Mouse (Mus musculus) hindbrain, postnatal 0 days (tissue): Measurements from ENCODE around the gene Sorbs1. TPM values are rescaled to one million over a fixed set of nuclear protein-coding genes. Genes with fewer than 3 reads are reported as not detected.

Experiments
- ATAC-seq: fragments of 200-750 bp; cut with Nextera tagmentation; 2 replicates; pipeline ENCODE4 v1.8.0; 2017; ENCODE audit warnings: mild to moderate bottlenecking, moderate TSS enrichment, moderate library complexity
- DNase-seq: peaks from one replicate; pipeline ENCODE4 v3.0.0-alpha.2; 2015; ENCODE audit warnings: low spot score
- H3K27ac ChIP-seq: fragments of 300-500 bp; sonication (generic); 2 replicates; pipeline ENCODE4 v1.5.1; 2014; ENCODE audit warnings: mild to moderate bottlenecking
- H3K27me3 ChIP-seq: fragments of 300-500 bp; sonication (generic); 2 replicates; pipeline ENCODE4 v1.6.1; 2014; ENCODE audit warnings: low read length, mixed read lengths; ENCODE audit not compliant: insufficient read depth
- H3K36me3 ChIP-seq: fragments of 300-500 bp; sonication (generic); 2 replicates; pipeline ENCODE4 v1.6.1; 2014; ENCODE audit warnings: low read length, mixed read lengths; ENCODE audit not compliant: insufficient read depth
- H3K4me1 ChIP-seq: fragments of 300-500 bp; sonication (generic); 2 replicates; pipeline ENCODE4 v1.6.1; 2014; ENCODE audit warnings: antibody characterized with exemption, low read length, mixed read lengths; ENCODE audit not compliant: insufficient read depth
- H3K4me2 ChIP-seq: fragments of 300-500 bp; sonication (generic); 2 replicates; pipeline ENCODE4 v1.6.1; 2014; ENCODE audit warnings: low read depth, mild to moderate bottlenecking, low read length, moderate library complexity, mixed read lengths
- H3K4me3 ChIP-seq: fragments of 300-500 bp; sonication (generic); 2 replicates; pipeline ENCODE4 v1.5.1; 2014; ENCODE audit warnings: low read length
- H3K9ac ChIP-seq: fragments of 300-500 bp; sonication (generic); replicated peaks from 2 replicates; pipeline ENCODE4 v1.6.1; 2014; ENCODE audit warnings: mild to moderate bottlenecking, low read length, moderate library complexity, mixed read lengths
- H3K9me3 ChIP-seq: fragments of 300-500 bp; sonication (generic); 2 replicates; pipeline ENCODE4 v1.6.1; 2016; ENCODE audit warnings: low read length, mixed read lengths
- CTCF ChIP-seq: IDR thresholded peaks from 2 replicates; pipeline ENCODE4 v1.5.1; 2016; ENCODE audit warnings: antibody characterized with exemption, control low read depth, low read depth
- WGBS: fragments of 180-500 bp; shearing (Covaris S2); extraction: QIAGEN DNeasy Blood & Tissue Kit; methylation state at CpG from one replicate; pipeline ENCODE4 v1.1.7; 2014; 5-methylcytosine and 5-hydroxymethylcytosine counted together
- polyA plus RNA-seq: library from polyadenylated mRNA; unstranded; fragments of >200 nt; fragmentation: Nextera tagmentation; extraction: Ambion mirVana; gene quantifications from 2 replicates; pipeline ENCODE4 v1.2.1, GENCODE M21; 2015
- total RNA-seq: library from RNA; depleted of rRNA; stranded (reverse); fragments of >200 nt; gene quantifications from 2 replicates; pipeline ENCODE4 v1.2.3, GENCODE M21; 2014

Sorbs1 gene
- total and polyA plus RNA-seq, 2 experiments from 2014 or later: 52.4 to 70.4 TPM

GRCm38 (mm10) chr19:40549516-40550135, 36.0 kb upstream of the Sorbs1 start:
- H3K27ac ChIP-seq: no peak overlapping the region
- H3K9me3 ChIP-seq: no peaks in the 10 kb centered on the region
- ATAC-seq (no peak), DNase-seq (no peak)
- no peaks in the 10 kb centered on the region for H3K4me1 ChIP-seq
- no peak overlapping the region for H3K4me3 ChIP-seq
- 53% methylated on average over 6 of the region's 6 CpGs for WGBS
- no peak for TF ChIP-seq CTCF
- H3K4me2 ChIP-seq: no peak overlapping the region
- no peaks in the 10 kb centered on the region for H3K27me3 ChIP-seq
- peaks cover 29% of the 10 kb centered on the region; the same call in 1 of the 2 replicates for H3K36me3 ChIP-seq
- no peak overlapping the region for H3K9ac ChIP-seq

- no peak for DNase-seq
- H3K9ac ChIP-seq: no peak overlapping the region
- no peak; the same call in 1 of the 2 replicates for TF ChIP-seq CTCF
- no peaks in the 10 kb centered on the region for H3K9me3 ChIP-seq
- H3K27me3 ChIP-seq: no peaks in the 10 kb centered on the region
- no peak overlapping the region for H3K4me3 ChIP-seq
- ATAC-seq: no peak
- peaks cover 22% of the 10 kb centered on the region; the same call in 1 of the 2 replicates for H3K36me3 ChIP-seq
- WGBS: 29% methylated on average over 5 of the region's 5 CpGs
- H3K27ac ChIP-seq: no peak overlapping the region
- H3K4me1 ChIP-seq: no peaks in the 10 kb centered on the region
- H3K4me2 ChIP-seq: no peak overlapping the region
Observed at GRCm38 (mm10) chr19:40548796-40549515, 35.4 kb upstream of the Sorbs1 start.

GRCm38 (mm10) chr19:40548386-40548785, 34.8 kb upstream of the Sorbs1 start:
- no peaks in the 10 kb centered on the region for H3K9me3 ChIP-seq
- H3K4me1 ChIP-seq: no peaks in the 10 kb centered on the region
- no peak for DNase-seq
- H3K9ac ChIP-seq: no peak overlapping the region
- WGBS: 80% methylated on average over 6 of the region's 6 CpGs
- H3K27me3 ChIP-seq: no peaks in the 10 kb centered on the region
- no peak for TF ChIP-seq CTCF
- H3K4me2 ChIP-seq: no peak overlapping the region
- H3K4me3 ChIP-seq: no peak overlapping the region
- ATAC-seq: no peak
- H3K36me3 ChIP-seq: peaks cover 17% of the 10 kb centered on the region; the same call in 1 of the 2 replicates
- no peak overlapping the region for H3K27ac ChIP-seq

DNA sequence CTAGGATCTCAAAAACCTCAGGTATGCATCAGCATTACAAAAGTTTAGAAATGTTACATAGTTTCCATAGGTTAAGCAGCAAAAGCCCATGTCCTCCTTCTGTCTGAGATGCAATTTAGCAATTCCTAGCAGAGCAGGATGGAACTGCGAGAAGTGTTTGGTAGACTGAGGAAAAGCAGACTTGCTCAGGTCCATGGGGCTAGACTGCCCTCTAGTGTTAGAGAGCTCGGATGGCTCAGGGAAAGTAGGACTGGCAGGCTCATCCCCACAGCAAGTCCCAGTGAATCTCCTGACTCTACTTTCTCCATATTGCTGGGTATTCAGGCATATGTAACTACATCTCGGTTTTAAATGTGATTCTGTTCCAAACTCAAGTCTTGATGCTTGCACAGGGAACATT, 31.3 kb upstream of the Sorbs1 start:
- Histone ChIP-seq H3K9me3 (no peaks in the 10 kb centered on the region), H3K27ac (no peak overlapping the region), H3K9ac (no peak overlapping the region), H3K4me3 (no peak overlapping the region), H3K36me3 (no peaks in the 10 kb centered on the region), H3K4me2 (no peak overlapping the region), H3K4me1 (no peaks in the 10 kb centered on the region), H3K27me3 (no peaks in the 10 kb centered on the region)
- peak; percentile 92 for ATAC-seq
- 5% methylated on average over 3 of the region's 3 CpGs for WGBS
- TF ChIP-seq CTCF: peak; percentile 98
- peak; percentile 89 for DNase-seq

- no peak for TF ChIP-seq CTCF
- DNase-seq (no peak), ATAC-seq (no peak)
- no peak overlapping the region for H3K9ac ChIP-seq
- H3K4me3 ChIP-seq: no peak overlapping the region
- no peaks in the 10 kb centered on the region for H3K4me1 ChIP-seq
- H3K27me3 ChIP-seq: no peaks in the 10 kb centered on the region
- H3K4me2 ChIP-seq: no peak overlapping the region
- H3K9me3 ChIP-seq: no peaks in the 10 kb centered on the region
- WGBS: 88% methylated on average over 7 of the region's 7 CpGs
- H3K36me3 ChIP-seq: no peaks in the 10 kb centered on the region
- no peak overlapping the region for H3K27ac ChIP-seq
Observed at GRCm38 (mm10) chr19:40542776-40543175, 29.2 kb upstream of the Sorbs1 start.

DNA sequence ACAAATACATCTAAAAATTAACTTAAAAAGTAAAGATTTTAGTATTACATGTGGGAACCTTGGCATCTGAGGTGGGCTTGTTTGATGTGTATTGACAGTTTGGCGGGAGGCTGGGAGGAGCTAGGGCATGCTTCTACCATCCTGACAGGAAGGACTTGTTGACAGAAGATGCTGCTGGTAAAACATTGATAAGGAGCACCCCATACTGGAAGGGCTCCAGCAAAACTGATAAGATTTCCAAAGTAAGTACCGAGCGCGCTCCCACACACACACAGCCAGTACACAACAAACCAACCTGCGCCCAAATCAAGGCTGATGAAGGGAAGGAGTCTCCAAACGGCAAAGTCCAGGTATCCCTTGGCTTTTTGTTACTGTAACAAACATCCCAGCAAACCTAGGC, 22.9 kb upstream of the Sorbs1 start:
- Histone ChIP-seq H3K4me3 (no peak overlapping the region), H3K9me3 (no peaks in the 10 kb centered on the region), H3K9ac (no peak overlapping the region), H3K27ac (no peak overlapping the region), H3K27me3 (no peaks in the 10 kb centered on the region), H3K36me3 (no peaks in the 10 kb centered on the region), H3K4me1 (no peaks in the 10 kb centered on the region), H3K4me2 (no peak overlapping the region)
- DNase-seq (no peak), ATAC-seq (no peak)
- no peak for TF ChIP-seq CTCF
- 92% methylated on average over 6 of the region's 6 CpGs for WGBS

DNA sequence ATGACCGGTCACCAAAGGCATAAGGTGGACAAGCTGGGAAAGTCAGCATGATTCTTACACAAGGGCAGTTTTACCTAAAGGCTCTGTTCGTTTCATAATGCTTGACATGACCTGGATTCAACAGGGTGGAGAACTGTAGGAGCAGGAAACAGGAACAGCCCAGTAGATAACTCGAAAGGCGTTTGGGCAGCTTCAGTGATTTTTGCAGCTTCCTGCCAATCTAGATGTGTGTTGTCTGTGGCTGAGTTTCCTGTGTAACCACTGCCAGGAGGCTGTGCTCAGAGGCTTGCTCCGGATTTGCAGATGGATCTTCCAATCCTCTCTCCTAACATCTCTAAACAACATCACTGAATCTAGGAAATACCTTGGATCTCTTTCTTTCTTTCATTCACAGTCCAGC, 18.9 kb upstream of the Sorbs1 start:
- WGBS: 77% methylated on average over 5 of the region's 5 CpGs
- no peak for ATAC-seq

More for the DNA sequence above, 18.9 kb upstream of the Sorbs1 start:
- no peak for TF ChIP-seq CTCF
- Histone ChIP-seq H3K27ac (no peak overlapping the region), H3K27me3 (no peaks in the 10 kb centered on the region), H3K4me3 (no peak overlapping the region), H3K4me2 (no peak overlapping the region), H3K9me3 (no peaks in the 10 kb centered on the region), H3K4me1 (no peaks in the 10 kb centered on the region), H3K9ac (no peak overlapping the region), H3K36me3 (no peaks in the 10 kb centered on the region)
- DNase-seq: no peak
